ENCODE assay signal across 14 mouse cellular contexts in genomic region chr14:22986736-22987135, GRCm38 (mm10).
DNase-seq lines count a peak whose midpoint lies in the region; ATAC-seq and TF ChIP-seq lines count a peak whose summit lies in the region.
"Had no signal": no experiment of that assay in that cellular context is flagged by ENCODE, and none has a peak within 500 bp of the region (broad histone marks: within the 10 kb centered on the region; RNA-seq: fewer than 3 reads in every experiment).

No protein-coding gene starts in this region.

- no peaks in the 10 kb centered on the region for H3K4me1 ChIP-seq in kidney, adult 2 months (ENCODE audit: control insufficient read depth, insufficient read depth, low read length)
- no peaks in the 10 kb centered on the region for H3K4me1 ChIP-seq in kidney, embryonic 15.5 days
- peaks cover 0 to 4% of the 10 kb centered on the region in 2 experiments; a peak in 1 of 4 replicates for H3K4me1 ChIP-seq in MEL (ENCODE audit: control insufficient read depth in 1 of 2, insufficient read depth in 2 of 2, low read length in 2 of 2)
- H3K4me1 ChIP-seq: embryonic facial prominence, embryonic 12.5 days; forebrain, embryonic 13.5 days; neural tube, embryonic 13.5 days had no signal

- intact Hi-C loops in left cerebral cortex, postnatal 25 days (cut with DNase I): no loop called here

- H3K27me3 ChIP-seq in kidney, adult 2 months (replicated peaks; ENCODE audit: control insufficient read depth, insufficient read depth, low read length): no peaks in the 10 kb centered on the region
- H3K27me3 ChIP-seq in kidney, embryonic 15.5 days: no peaks in the 10 kb centered on the region
- no peaks in the 10 kb centered on the region for H3K27me3 ChIP-seq in MEL (ENCODE audit: control insufficient read depth in 1 of 2, insufficient read depth in 2 of 2, low read length in 2 of 2)
- H3K27me3 ChIP-seq: embryonic facial prominence, embryonic 12.5 days; forebrain, embryonic 13.5 days; limb, embryonic 12.5 days; neural tube, embryonic 13.5 days had no signal

- WGBS in kidney, adult 2 months: 72% methylated on average over 2 of the region's 2 CpGs
- 58% methylated on average over 2 of the region's 2 CpGs for WGBS in kidney, embryonic 15.5 days

- TF ChIP-seq CTCF in kidney, adult 2 months (conservative IDR thresholded peaks at IDR 0.05; ENCODE audit: insufficient read depth, insufficient read length, low read depth, low read length): no peak
- TF ChIP-seq CTCF in MEL (IDR thresholded peaks at IDR 0.05 in 2 of 3, conservative IDR thresholded peaks at IDR 0.05 in 1 of 3; ENCODE audit: control insufficient read depth in 1 of 3, insufficient read depth in 1 of 3, low read depth in 2 of 3, low read length in 3 of 3, poor library complexity in 1 of 3, severe bottlenecking in 1 of 3): no peak

- TF ChIP-seq RAD21 in MEL (IDR thresholded peaks at IDR 0.05; ENCODE audit: low read depth, low read length): no peak

- TF ChIP-seq POLR2A in kidney, adult 2 months (IDR thresholded peaks at IDR 0.05; ENCODE audit: low read depth, low read length): no peak
- no peak for TF ChIP-seq POLR2A in MEL (IDR thresholded peaks at IDR 0.05; ENCODE audit: control insufficient read depth in 1 of 2, insufficient read depth in 1 of 2, low read depth in 1 of 2, low read length in 2 of 2, poor library complexity in 1 of 2)

- no peak overlapping the region for H3K9ac ChIP-seq in kidney, embryonic 15.5 days
- H3K9ac ChIP-seq in MEL (ENCODE audit: control insufficient read depth, low read depth, low read length, poor library complexity, severe bottlenecking): no peak overlapping the region
- H3K9ac ChIP-seq: embryonic facial prominence, embryonic 12.5 days; forebrain, embryonic 13.5 days; limb, embryonic 12.5 days; neural tube, embryonic 13.5 days had no signal

- TF ChIP-seq EP300 in MEL (IDR thresholded peaks at IDR 0.05; ENCODE audit: low read depth in 1 of 2, low read length in 2 of 2): no peak

- no peak for ATAC-seq in kidney, embryonic 15.5 days (replicated peaks; ENCODE audit: low FRiP score)
- ATAC-seq: forebrain, embryonic 13.5 days; midbrain, embryonic 16.5 days had no signal

- no peak overlapping the region for H3K27ac ChIP-seq in kidney, adult 2 months (ENCODE audit: insufficient read depth, low read depth, low read length)
- H3K27ac ChIP-seq in kidney, embryonic 15.5 days: no peak overlapping the region
- no peak overlapping the region for H3K27ac ChIP-seq in MEL (ENCODE audit: control insufficient read depth, low read depth, low read length)
- H3K27ac ChIP-seq: embryonic facial prominence, embryonic 12.5 days; forebrain, embryonic 13.5 days; limb, embryonic 12.5 days; neural tube, embryonic 13.5 days had no signal

- no peak overlapping the region for H3K4me2 ChIP-seq in kidney, embryonic 15.5 days
- H3K4me2 ChIP-seq: embryonic facial prominence, embryonic 12.5 days; forebrain, embryonic 13.5 days; limb, embryonic 12.5 days; neural tube, embryonic 13.5 days had no signal

- no peaks in the 10 kb centered on the region for H3K9me3 ChIP-seq in kidney, embryonic 15.5 days (replicated peaks)
- no peaks in the 10 kb centered on the region for H3K9me3 ChIP-seq in MEL (replicated peaks; ENCODE audit: insufficient read depth, low read length)
- H3K9me3 ChIP-seq: embryonic facial prominence, embryonic 12.5 days; forebrain, embryonic 13.5 days; limb, embryonic 12.5 days; neural tube, embryonic 13.5 days had no signal

- no peak overlapping the region for H3K4me3 ChIP-seq in kidney, adult 2 months (ENCODE audit: insufficient read depth, low read depth, low read length)
- H3K4me3 ChIP-seq in kidney, embryonic 15.5 days (replicated peaks): no peak overlapping the region
- H3K4me3 ChIP-seq in MEL (ENCODE audit: control insufficient read depth in 1 of 2, insufficient read depth in 1 of 2, low read depth in 2 of 2, low read length in 2 of 2): no peak overlapping the region
- H3K4me3 ChIP-seq: embryonic facial prominence, embryonic 12.5 days; forebrain, embryonic 13.5 days; limb, embryonic 12.5 days; neural tube, embryonic 13.5 days had no signal

- H3K36me3 ChIP-seq in kidney, adult 2 months (ENCODE audit: control insufficient read depth, insufficient read depth, low read length): no peaks in the 10 kb centered on the region
- H3K36me3 ChIP-seq in kidney, embryonic 15.5 days: no peaks in the 10 kb centered on the region
- H3K36me3 ChIP-seq in MEL (ENCODE audit: control insufficient read depth in 1 of 2, insufficient read depth in 2 of 2, low read length in 2 of 2): peaks cover 0 to 4% of the 10 kb centered on the region in 2 experiments; a peak in 2 of 4 replicates
- H3K36me3 ChIP-seq: embryonic facial prominence, embryonic 12.5 days; limb, embryonic 12.5 days; neural tube, embryonic 13.5 days had no signal

- no peaks in the 10 kb centered on the region for H3K79me2 ChIP-seq in MEL (ENCODE audit: control insufficient read depth, insufficient read depth, low read length, poor library complexity)

- DNase-seq in kidney, adult 2 months: peak; percentile 68
- peak; percentile 9 for DNase-seq in MEL (ENCODE audit: low read depth, low spot score)
- DNase-seq in adrenal gland, postnatal 36 days: peak; percentile 56 to 57
- peak; percentile 33 for DNase-seq in heart, postnatal 4 days
- no peak for DNase-seq in left cerebral cortex, postnatal 25 days (ENCODE audit: low spot score in 2 of 2)
- no peak for DNase-seq in spleen, postnatal 36 days (ENCODE audit: low spot score in 2 of 2)
- DNase-seq in urinary bladder, adult 18-20 months (ENCODE audit: low spot score in 2 of 2): no peak
- DNase-seq: cerebellum, postnatal 14 days had no signal

TF ChIP-seq in MEL, 35 proteins besides CTCF, POLR2A, EP300 and RAD21:
- no peak for TF ChIP-seq UBTF (IDR thresholded peaks at IDR 0.05; ENCODE audit: borderline replicate concordance, insufficient read depth, low read depth, low read length)
- TF ChIP-seq TBP (IDR thresholded peaks at IDR 0.05; ENCODE audit: low read depth, low read length): no peak

Comparison
In these comparisons a context has a peak if more than half of its experiments do, and no peak if none do; other contexts are left out.
1. DNase-seq: peak in kidney, adult 2 months (single experiment), MEL (single experiment), adrenal gland, postnatal 36 days (2 of 2) and heart, postnatal 4 days (single experiment); none in left cerebral cortex, postnatal 25 days (0 of 2), spleen, postnatal 36 days (0 of 2) and urinary bladder, adult 18-20 months (0 of 2).